Mouse (Mus musculus) heart, embryonic 11.5 days (tissue): ENCODE results near the gene Snx29. TPM values are rescaled to one million over a fixed set of nuclear protein-coding genes. Genes with fewer than 3 reads are reported as not detected.
"Not testable (repeated sequence)": the region's sequence is repeated elsewhere in the genome, so short reads cannot be mapped to it uniquely, and the experiment has no call there.

ENCODE experiments used
- ATAC-seq: fragments of 200-750 bp; cut with Nextera tagmentation; replicated peaks from 2 replicates; pipeline ENCODE4 v1.8.0; 2017; ENCODE audit warnings: moderate library complexity; ENCODE audit not compliant: insufficient number of reproducible peaks, low FRiP score, low TSS enrichment
- H3K27ac ChIP-seq: fragments of 300-500 bp; sonication (generic); 2 replicates; pipeline ENCODE4 v1.5.1; 2014; ENCODE audit warnings: mild to moderate bottlenecking, low read depth, low read length
- H3K27me3 ChIP-seq: fragments of 300-500 bp; sonication (generic); 2 replicates; pipeline ENCODE4 v1.6.1; 2014; ENCODE audit warnings: mild to moderate bottlenecking, low read length, mixed read lengths; ENCODE audit not compliant: control insufficient read depth, insufficient read depth
- H3K36me3 ChIP-seq: fragments of 300-500 bp; sonication (generic); 2 replicates; pipeline ENCODE4 v1.6.1; 2014; ENCODE audit warnings: mild to moderate bottlenecking, low read length, moderate library complexity, mixed read lengths; ENCODE audit not compliant: control insufficient read depth, insufficient read depth
- H3K4me1 ChIP-seq: fragments of 300-500 bp; sonication (generic); 2 replicates; pipeline ENCODE4 v1.6.1; 2014; ENCODE audit warnings: low read length; ENCODE audit not compliant: control insufficient read depth, insufficient read depth
- H3K4me2 ChIP-seq: fragments of 300-500 bp; sonication (generic); 2 replicates; pipeline ENCODE4 v1.6.1; 2014; ENCODE audit warnings: mild to moderate bottlenecking, moderate library complexity
- H3K4me3 ChIP-seq: fragments of 300-500 bp; sonication (generic); 2 replicates; pipeline ENCODE4 v1.5.1; 2014; ENCODE audit warnings: low read depth, low read length
- H3K9ac ChIP-seq: fragments of 300-500 bp; sonication (generic); 2 replicates; pipeline ENCODE4 v1.6.1; 2014; ENCODE audit warnings: mild to moderate bottlenecking, low read depth, low read length, moderate library complexity
- H3K9me3 ChIP-seq: fragments of 300-500 bp; sonication (generic); replicated peaks from 2 replicates; pipeline ENCODE4 v1.6.1; 2016; ENCODE audit warnings: low read length; ENCODE audit not compliant: control insufficient read depth
- WGBS: fragments of 180-500 bp; shearing (Covaris S2); extraction: QIAGEN DNeasy Blood & Tissue Kit; methylation state at CpG from one replicate; pipeline ENCODE4 v1.1.7; 2014; ENCODE audit not compliant: insufficient replicate concordance; 5-methylcytosine and 5-hydroxymethylcytosine counted together
- polyA plus RNA-seq: library from polyadenylated mRNA; unstranded; fragments of >200 nt; fragmentation: Nextera tagmentation; extraction: Ambion mirVana; gene quantifications from 2 replicates; pipeline ENCODE4 v1.2.1, GENCODE M21; 2014

The Snx29 gene
- polyA plus RNA-seq, 1 experiment from 2014 or later, result 8.2 TPM

GRCm38 (mm10) chr16:11297700-11298099, 25.0 kb upstream of the Snx29 start:
- not testable (repeated sequence) for ATAC-seq, H3K9me3 ChIP-seq, H3K27me3 ChIP-seq, H3K4me2 ChIP-seq, H3K4me3 ChIP-seq, H3K36me3 ChIP-seq, H3K27ac ChIP-seq, H3K4me1 ChIP-seq, H3K9ac ChIP-seq
- 70% methylated on average over 1 of the region's 1 CpGs for WGBS

GRCm38 (mm10) chr16:11303741-11304140, 19.0 kb upstream of the Snx29 start:
- Histone ChIP-seq H3K4me3 (no peak overlapping the region), H3K9ac (no peak overlapping the region), H3K4me2 (no peak overlapping the region), H3K36me3 (no peaks in the 10 kb centered on the region), H3K27ac (no peak overlapping the region), H3K27me3 (no peaks in the 10 kb centered on the region), H3K4me1 (no peaks in the 10 kb centered on the region), H3K9me3 (no peaks in the 10 kb centered on the region)
- ATAC-seq, result no peak

GRCm38 (mm10) chr16:11305531-11305930, 17.2 kb upstream of the Snx29 start:
- H3K27ac ChIP-seq, result no peak overlapping the region
- H3K4me1 ChIP-seq, result no peaks in the 10 kb centered on the region
- no peak overlapping the region for H3K9ac ChIP-seq
- H3K4me2 ChIP-seq, result no peak overlapping the region
- no peaks in the 10 kb centered on the region for H3K27me3 ChIP-seq
- no peak overlapping the region for H3K4me3 ChIP-seq
- H3K9me3 ChIP-seq, result no peaks in the 10 kb centered on the region
- no peak for ATAC-seq
- H3K36me3 ChIP-seq, result no peaks in the 10 kb centered on the region
- WGBS, result 72% methylated on average over 2 of the region's 2 CpGs

- Histone ChIP-seq H3K27ac (no peak within 1 kb of the TSS), H3K9ac (no peak within 1 kb of the TSS), H3K4me2 (no peak within 1 kb of the TSS), H3K36me3 (no peaks in the 10 kb centered on the region), H3K4me1 (no peaks in the 10 kb centered on the region), H3K4me3 (no peak within 1 kb of the TSS), H3K27me3 (no peaks in the 10 kb centered on the region), H3K9me3 (no peaks in the 10 kb centered on the region)
- 70% methylated on average over 7 of the region's 7 CpGs for WGBS
- no peak for ATAC-seq
Measured at GRCm38 (mm10) chr16:11313512-11313911, 9.2 kb upstream of the Snx29 start, which contains the start of gene Tnfrsf17. Tnfrsf17 (plus strand) TSS chr16:11313812.

GRCm38 (mm10) chr16:11315786-11316320, 6.9 kb upstream of the Snx29 start:
- H3K36me3 ChIP-seq, result no peaks in the 10 kb centered on the region
- H3K4me1 ChIP-seq, result no peaks in the 10 kb centered on the region
- H3K9me3 ChIP-seq, result no peaks in the 10 kb centered on the region
- H3K4me3 ChIP-seq, result no peak overlapping the region
- 72% methylated on average over 5 of the region's 5 CpGs for WGBS
- no peak overlapping the region for H3K9ac ChIP-seq
- no peak for ATAC-seq
- H3K27ac ChIP-seq, result no peak overlapping the region
- no peak overlapping the region for H3K4me2 ChIP-seq
- no peaks in the 10 kb centered on the region for H3K27me3 ChIP-seq

GRCm38 (mm10) chr16:11316748-11317147, 6.0 kb upstream of the Snx29 start:
- ATAC-seq, result no peak
- H3K9ac ChIP-seq, result no peak overlapping the region
- no peaks in the 10 kb centered on the region for H3K36me3 ChIP-seq
- no peaks in the 10 kb centered on the region for H3K9me3 ChIP-seq
- H3K4me2 ChIP-seq, result no peak overlapping the region
- H3K4me3 ChIP-seq, result no peak overlapping the region
- H3K27ac ChIP-seq, result no peak overlapping the region
- WGBS, result 62% methylated on average over 5 of the region's 5 CpGs
- no peaks in the 10 kb centered on the region for H3K4me1 ChIP-seq
- H3K27me3 ChIP-seq, result no peaks in the 10 kb centered on the region

- ATAC-seq, result no peak
- Histone ChIP-seq H3K4me1 (no peaks in the 10 kb centered on the region), H3K4me2 (no peak overlapping the region), H3K27me3 (no peaks in the 10 kb centered on the region), H3K4me3 (no peak overlapping the region), H3K27ac (no peak overlapping the region), H3K36me3 (no peaks in the 10 kb centered on the region), H3K9me3 (no peaks in the 10 kb centered on the region), H3K9ac (no peak overlapping the region)
- 60% methylated on average over 6 of the region's 6 CpGs for WGBS
Measured at GRCm38 (mm10) chr16:11317324-11317723, 5.4 kb upstream of the Snx29 start.

- H3K4me2 ChIP-seq, result peak overlapping the region; percentile 96
- H3K4me1 ChIP-seq, result peaks cover 6% of the 10 kb centered on the region; the same call in 1 of the 2 replicates
- peak overlapping the region; percentile 61 for H3K4me3 ChIP-seq
- 6% methylated on average over 17 of the region's 17 CpGs for WGBS
- H3K9ac ChIP-seq, result peak overlapping the region; percentile 79
- H3K9me3 ChIP-seq, result no peaks in the 10 kb centered on the region
- H3K36me3 ChIP-seq, result no peaks in the 10 kb centered on the region
- peak overlapping the region; percentile 36; the same call in 1 of the 2 replicates for H3K27ac ChIP-seq
- no peaks in the 10 kb centered on the region for H3K27me3 ChIP-seq
- 0 out of 2 replicates have a peak, but pooled peaks have one; percentile 22 for ATAC-seq
Measured at GRCm38 (mm10) chr16:11323324-11324051, 780 bp downstream of the Snx29 start.
